12 mouse cellular contexts compared by ENCODE assay signal in genomic region chr6:141200173-141200615, GRCm38 (mm10). TPM values are rescaled to one million over a fixed set of nuclear protein-coding genes. Genes with fewer than 3 reads are reported as not detected.
DNase-seq lines count a peak whose midpoint lies in the region; ATAC-seq and TF ChIP-seq lines count a peak whose summit lies in the region.
"Had no signal": no experiment of that assay in that cellular context is flagged by ENCODE, and none has a peak within 500 bp of the region (broad histone marks: within the 10 kb centered on the region; RNA-seq: fewer than 3 reads in every experiment).

No protein-coding gene starts in this region.

- no peak overlapping the region for H3K27ac ChIP-seq in kidney, embryonic 16.5 days (ENCODE audit: low read length)
- H3K27ac ChIP-seq in embryonic facial prominence, embryonic 12.5 days = no peak overlapping the region
- H3K27ac ChIP-seq in intestine, postnatal 0 days (ENCODE audit: low read depth, low read length) = no peak overlapping the region

- no peak for DNase-seq in cerebellum, postnatal 10 days
- DNase-seq in kidney, postnatal 36 days = no peak
- DNase-seq in left cerebral cortex, postnatal 10 days (ENCODE audit: extremely low spot score in 1 of 2, low spot score in 2 of 2) = no peak
- no peak for DNase-seq in layer of hippocampus, postnatal 25 days (ENCODE audit: extremely low spot score in 1 of 2, low spot score in 1 of 2)
- DNase-seq: adrenal gland, postnatal 25 days; lung, postnatal 36 days; thymus, postnatal 14 days had no signal

- H3K4me1 ChIP-seq in kidney, embryonic 16.5 days (ENCODE audit: insufficient read depth, low read length) = no peaks in the 10 kb centered on the region
- H3K4me1 ChIP-seq in embryonic facial prominence, embryonic 12.5 days = no peaks in the 10 kb centered on the region
- H3K4me1 ChIP-seq in intestine, postnatal 0 days (replicated peaks; ENCODE audit: control insufficient read depth, insufficient read depth, low read length) = no peaks in the 10 kb centered on the region

- no peak overlapping the region for H3K9ac ChIP-seq in kidney, embryonic 16.5 days (replicated peaks; ENCODE audit: low read length)
- H3K9ac ChIP-seq in embryonic facial prominence, embryonic 12.5 days = no peak overlapping the region
- H3K9ac ChIP-seq in intestine, postnatal 0 days (ENCODE audit: low read depth, low read length) = no peak overlapping the region

- no peak overlapping the region for H3K4me2 ChIP-seq in kidney, embryonic 16.5 days (replicated peaks; ENCODE audit: low read depth, low read length)
- no peak overlapping the region for H3K4me2 ChIP-seq in embryonic facial prominence, embryonic 12.5 days (replicated peaks)
- H3K4me2 ChIP-seq in intestine, postnatal 0 days (replicated peaks; ENCODE audit: low read depth) = no peak overlapping the region

- no peak for TF ChIP-seq CTCF in intestine, postnatal 0 days (IDR thresholded peaks at IDR 0.05; ENCODE audit: low read depth)

- no peaks in the 10 kb centered on the region for H3K9me3 ChIP-seq in kidney, embryonic 16.5 days (ENCODE audit: low read length)
- no peaks in the 10 kb centered on the region for H3K9me3 ChIP-seq in embryonic facial prominence, embryonic 12.5 days
- no peaks in the 10 kb centered on the region for H3K9me3 ChIP-seq in intestine, postnatal 0 days (ENCODE audit: control insufficient read depth)

- H3K4me3 ChIP-seq in kidney, embryonic 16.5 days (ENCODE audit: low read length) = no peak overlapping the region
- H3K4me3 ChIP-seq in embryonic facial prominence, embryonic 12.5 days = no peak overlapping the region
- no peak overlapping the region for H3K4me3 ChIP-seq in intestine, postnatal 0 days (ENCODE audit: low read depth, low read length)
- H3K4me3 ChIP-seq: myocyte had no signal

- H3K27me3 ChIP-seq in kidney, embryonic 16.5 days (ENCODE audit: insufficient read depth, low read length) = no peaks in the 10 kb centered on the region
- H3K27me3 ChIP-seq in embryonic facial prominence, embryonic 12.5 days = no peaks in the 10 kb centered on the region
- H3K27me3 ChIP-seq in intestine, postnatal 0 days (replicated peaks; ENCODE audit: control insufficient read depth, insufficient read depth, low read length) = no peaks in the 10 kb centered on the region

- ATAC-seq in cerebellum, adult (ENCODE audit: insufficient number of reproducible peaks, low FRiP score, low TSS enrichment) = peak; percentile 58; the same call in 1 of the 2 replicates
- ATAC-seq in kidney, embryonic 16.5 days (ENCODE audit: low FRiP score, low TSS enrichment) = peak; percentile 35; the same call in 1 of the 2 replicates
- ATAC-seq in embryonic facial prominence, embryonic 12.5 days (ENCODE audit: insufficient number of reproducible peaks, insufficient read depth, low FRiP score, low TSS enrichment) = peak; percentile 47; the same call in 1 of the 2 replicates
- peak; percentile 79 for ATAC-seq in intestine, postnatal 0 days

- intact Hi-C loops in left cerebral cortex, postnatal 10 days (cut with DNase I) = no loop called here

- no peaks in the 10 kb centered on the region for H3K36me3 ChIP-seq in kidney, embryonic 16.5 days (ENCODE audit: insufficient read depth, low read length)
- H3K36me3 ChIP-seq in embryonic facial prominence, embryonic 12.5 days = no peaks in the 10 kb centered on the region
- no peaks in the 10 kb centered on the region for H3K36me3 ChIP-seq in intestine, postnatal 0 days (ENCODE audit: control insufficient read depth, insufficient read depth)

RNA-seq across cellular contexts. Expression of gene Pde3a, which starts 48.9 kb away (rescaled TPM):
- 11.5 and 12.1 TPM in 2 replicates for polyA plus RNA-seq in kidney, embryonic 16.5 days (2015; fragmentation: Nextera tagmentation; extraction: Ambion mirVana)
- 6.1 and 7.2 TPM in 2 replicates for polyA plus RNA-seq in embryonic facial prominence, embryonic 12.5 days (2016; fragmentation: Nextera tagmentation; extraction: Ambion mirVana)
- polyA plus RNA-seq in intestine, postnatal 0 days (2015; fragmentation: Nextera tagmentation; extraction: Ambion mirVana) = 17.6 and 18.6 TPM in 2 replicates
- total RNA-seq in left cerebral cortex, postnatal 10 days (2021) = 1 to 10 TPM; 2.2 to 3.1 TPM
- 1 to 10 TPM; 2.2 to 3.0 TPM for total RNA-seq in layer of hippocampus, postnatal 25 days (2021)
- polyA plus RNA-seq: myocyte had no signal
